Mouse (Mus musculus): Measurements from ENCODE around the gene Dot1l. TPM values are rescaled to one million over a fixed set of nuclear protein-coding genes. Genes with fewer than 3 reads are reported as not detected.
A peak's percentile ranks its signal among the peaks of the same experiment; 100 is the strongest.

Gene Dot1l
- polyA plus RNA-seq, 1 experiment = 18.4 TPM

DNA sequence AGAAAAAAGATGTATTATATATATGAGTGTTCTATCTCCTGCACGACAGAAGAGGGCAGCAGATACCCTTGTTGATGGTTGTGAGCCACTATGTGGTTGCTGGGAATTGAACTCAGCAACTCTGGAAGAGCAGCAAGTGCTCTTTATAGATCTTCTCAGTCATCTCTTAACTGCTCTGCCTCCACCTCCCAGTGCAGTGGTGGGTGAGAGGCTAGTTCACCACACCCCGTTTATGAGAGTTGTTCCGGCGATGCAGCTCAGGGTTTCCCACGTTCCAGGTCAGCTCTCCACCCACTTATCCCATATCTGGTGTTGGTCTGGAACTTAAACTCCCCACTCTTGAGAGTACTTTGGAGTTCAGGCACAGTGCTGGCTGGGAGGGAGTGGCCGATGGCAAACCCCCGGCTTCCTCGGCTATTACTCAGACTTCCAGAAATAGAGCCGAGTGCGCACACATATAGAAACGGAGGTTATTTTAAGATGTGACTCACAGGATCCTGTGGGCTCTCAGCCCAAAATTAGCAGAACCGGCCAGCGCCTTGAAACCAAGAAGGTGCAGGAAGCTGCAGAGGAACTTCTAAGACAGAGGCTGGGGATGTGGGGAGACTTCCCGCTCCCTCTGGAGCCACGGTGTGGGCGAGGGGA, 3.7 kb upstream of the Dot1l start:
- no peaks in the 10 kb centered on the region for H3K36me3 ChIP-seq (ENCODE audit: control insufficient read depth, insufficient read depth, low read length)
- peak overlapping the region; percentile 52 for H3K27ac ChIP-seq (ENCODE audit: insufficient read depth, low read depth, low read length)
- no peak for TF ChIP-seq POLR2A (IDR thresholded peaks at IDR 0.05; ENCODE audit: low read depth, low read length)
- peak; percentile 54 for TF ChIP-seq CTCF (conservative IDR thresholded peaks at IDR 0.05; ENCODE audit: insufficient read depth, insufficient read length, low read depth, low read length)
- peaks cover 12% of the 10 kb centered on the region for H3K4me1 ChIP-seq (ENCODE audit: control insufficient read depth, insufficient read depth, low read length)
- peak; percentile 80 for DNase-seq
- no peak overlapping the region for H3K4me3 ChIP-seq (ENCODE audit: insufficient read depth, low read depth, low read length)
- 7% methylated on average over 16 of the region's 16 CpGs for WGBS
- no peaks in the 10 kb centered on the region for H3K27me3 ChIP-seq (replicated peaks; ENCODE audit: control insufficient read depth, insufficient read depth, low read length)

DNA sequence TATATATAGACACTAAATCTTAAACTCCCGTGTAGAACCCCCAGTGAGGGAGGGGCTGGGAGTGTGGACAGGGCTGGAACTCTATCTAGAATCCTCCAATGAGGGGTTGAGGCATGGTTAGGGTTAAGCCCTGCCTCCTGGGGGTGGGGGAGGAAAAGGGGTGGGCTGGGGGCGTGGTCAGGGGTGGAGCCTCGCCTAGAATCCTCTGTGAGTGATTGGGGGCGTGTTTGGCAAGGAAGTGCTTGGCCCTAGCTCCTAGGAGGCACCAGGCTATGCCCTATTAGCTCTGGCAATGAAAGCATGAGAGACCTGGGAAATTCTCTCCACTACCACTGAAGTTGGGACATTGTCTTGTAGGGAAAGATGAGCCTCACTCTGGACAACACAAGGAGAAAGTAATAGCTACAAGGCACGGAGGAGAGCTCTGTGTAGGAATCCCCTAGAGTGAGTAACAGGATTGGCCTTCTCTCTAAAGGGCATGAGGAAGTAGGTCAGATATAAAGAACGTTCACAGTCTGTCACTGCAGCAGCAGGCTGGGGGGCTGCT, 2.9 kb upstream of the Dot1l start:
- H3K27me3 ChIP-seq (replicated peaks; ENCODE audit: control insufficient read depth, insufficient read depth, low read length) = no peaks in the 10 kb centered on the region
- H3K4me3 ChIP-seq (ENCODE audit: insufficient read depth, low read depth, low read length) = no peak overlapping the region

DNA sequence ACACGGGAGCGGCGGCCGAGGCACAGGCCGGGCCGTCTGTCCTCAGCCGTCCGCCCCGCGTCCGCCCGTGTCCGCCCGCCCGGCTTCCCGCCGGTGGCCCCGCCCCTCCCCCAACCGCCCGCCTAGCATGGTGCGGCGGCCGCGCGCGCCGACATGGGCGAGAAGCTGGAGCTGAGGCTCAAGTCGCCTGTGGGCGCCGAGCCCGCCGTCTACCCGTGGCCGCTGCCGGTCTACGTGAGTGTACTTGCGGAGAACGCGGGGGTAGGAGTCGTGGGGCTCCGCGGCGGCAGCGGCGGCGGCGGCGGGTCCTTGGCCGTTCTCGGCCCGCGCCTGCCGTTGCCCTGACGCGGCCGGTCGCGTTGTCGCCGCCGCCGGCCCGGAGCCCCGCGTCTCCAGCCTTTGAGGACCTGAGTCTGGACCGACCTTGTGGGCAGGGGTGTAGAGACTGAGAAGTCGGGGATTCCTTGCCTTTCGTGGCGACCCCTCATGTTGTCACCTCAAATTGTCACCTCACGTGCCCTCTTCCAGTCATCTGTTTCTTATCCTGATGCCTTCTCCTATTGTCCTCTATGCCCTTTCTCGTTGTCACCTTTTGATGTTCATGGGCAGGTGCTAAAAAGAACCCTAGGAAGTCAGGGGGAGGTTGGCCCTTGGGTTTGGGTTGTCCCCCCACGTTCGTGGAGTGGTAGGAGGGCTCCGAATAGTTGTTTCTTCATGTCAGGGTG, 447 bp downstream of the Dot1l start:
- Histone ChIP-seq H3K36me3 (ENCODE audit: control insufficient read depth, insufficient read depth, low read length) (no peaks in the 10 kb centered on the region), H3K27ac (ENCODE audit: insufficient read depth, low read depth, low read length) (peak overlapping the region; percentile 40), H3K27me3 (replicated peaks; ENCODE audit: control insufficient read depth, insufficient read depth, low read length) (no peaks in the 10 kb centered on the region), H3K4me1 (ENCODE audit: control insufficient read depth, insufficient read depth, low read length) (peaks cover 39% of the 10 kb centered on the region), H3K4me3 (ENCODE audit: insufficient read depth, low read depth, low read length) (peak overlapping the region; percentile 84)
- no peak for DNase-seq
- TF ChIP-seq POLR2A (IDR thresholded peaks at IDR 0.05; ENCODE audit: low read depth, low read length) (no peak), CTCF (conservative IDR thresholded peaks at IDR 0.05; ENCODE audit: insufficient read depth, insufficient read length, low read depth, low read length) (no peak)
- 1% methylated on average over 75 of the region's 75 CpGs for WGBS

More for the DNA sequence above, 2.9 kb upstream of the Dot1l start:
- Histone ChIP-seq H3K4me1 (ENCODE audit: control insufficient read depth, insufficient read depth, low read length) (peaks cover 20% of the 10 kb centered on the region), H3K27ac (ENCODE audit: insufficient read depth, low read depth, low read length) (peak overlapping the region; percentile 80), H3K36me3 (ENCODE audit: control insufficient read depth, insufficient read depth, low read length) (no peaks in the 10 kb centered on the region)
- whole genome bisulfite sequencing = 2% methylated on average over 6 of the region's 6 CpGs
- no peak for TF ChIP-seq POLR2A (IDR thresholded peaks at IDR 0.05; ENCODE audit: low read depth, low read length)
- no peak for TF ChIP-seq CTCF (conservative IDR thresholded peaks at IDR 0.05; ENCODE audit: insufficient read depth, insufficient read length, low read depth, low read length)
- DNase-seq = peak; percentile 87

DNA sequence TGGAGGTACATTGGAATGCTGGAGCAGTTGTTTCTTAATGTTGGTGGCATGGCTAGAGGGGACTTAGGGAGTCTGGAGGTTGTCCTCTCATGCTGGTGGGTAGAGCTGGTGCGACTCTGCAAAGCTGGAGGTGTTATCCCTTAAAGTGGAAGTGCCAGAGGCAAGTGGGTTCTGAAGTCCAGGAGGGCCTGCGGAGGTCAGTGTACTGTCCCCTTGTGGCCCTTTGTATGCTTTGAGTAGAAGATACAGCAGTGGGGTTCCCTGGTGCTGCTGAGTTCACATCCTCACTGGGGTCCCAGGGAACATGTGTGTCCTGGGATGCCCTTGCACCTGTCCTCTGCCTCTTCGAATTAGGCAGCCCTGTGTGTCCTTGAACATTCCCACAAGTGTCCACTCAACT, 1.1 kb downstream of the Dot1l start:
- DNase-seq = peak; percentile 30
- H3K27me3 ChIP-seq (replicated peaks; ENCODE audit: control insufficient read depth, insufficient read depth, low read length) = no peaks in the 10 kb centered on the region
- H3K36me3 ChIP-seq (ENCODE audit: control insufficient read depth, insufficient read depth, low read length) = no peaks in the 10 kb centered on the region
- no peak for TF ChIP-seq POLR2A (IDR thresholded peaks at IDR 0.05; ENCODE audit: low read depth, low read length)
- peak; percentile 31; the same call in 1 of the 2 replicates for TF ChIP-seq CTCF (conservative IDR thresholded peaks at IDR 0.05; ENCODE audit: insufficient read depth, insufficient read length, low read depth, low read length)
- 8% methylated on average over 3 of the region's 3 CpGs for WGBS
- peaks cover 46% of the 10 kb centered on the region for H3K4me1 ChIP-seq (ENCODE audit: control insufficient read depth, insufficient read depth, low read length)
- H3K27ac ChIP-seq (ENCODE audit: insufficient read depth, low read depth, low read length) = no peak overlapping the region
- H3K4me3 ChIP-seq (ENCODE audit: insufficient read depth, low read depth, low read length) = peak overlapping the region; percentile 84

DNA sequence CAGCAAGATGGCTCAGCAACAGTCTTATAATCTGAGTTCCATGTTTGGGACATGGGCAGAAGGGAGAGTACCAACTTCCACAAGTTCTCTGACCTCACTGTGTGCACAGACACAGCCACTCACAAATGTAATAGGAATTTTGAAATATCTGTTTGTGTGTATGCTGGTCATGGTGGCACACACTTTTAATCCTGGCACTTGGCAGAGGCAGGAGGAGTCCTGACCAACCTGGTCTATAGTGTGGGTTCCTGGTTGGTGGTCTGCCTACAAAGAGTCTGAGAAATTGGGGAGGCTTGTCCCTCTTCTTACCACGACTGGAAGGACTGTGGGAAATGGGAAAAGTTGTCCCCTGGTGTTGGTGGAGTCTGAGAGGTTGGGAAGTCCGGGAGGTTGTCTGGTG, 1.5 kb downstream of the Dot1l start:
- no peak for TF ChIP-seq CTCF (conservative IDR thresholded peaks at IDR 0.05; ENCODE audit: insufficient read depth, insufficient read length, low read depth, low read length)
- TF ChIP-seq POLR2A (IDR thresholded peaks at IDR 0.05; ENCODE audit: low read depth, low read length) = no peak
- no peak for DNase-seq
- H3K27me3 ChIP-seq (replicated peaks; ENCODE audit: control insufficient read depth, insufficient read depth, low read length) = no peaks in the 10 kb centered on the region
- H3K4me3 ChIP-seq (ENCODE audit: insufficient read depth, low read depth, low read length) = peak overlapping the region; percentile 84
- WGBS = 41% methylated on average over 2 of the region's 2 CpGs
- H3K4me1 ChIP-seq (ENCODE audit: control insufficient read depth, insufficient read depth, low read length) = peaks cover 47% of the 10 kb centered on the region
- H3K27ac ChIP-seq (ENCODE audit: insufficient read depth, low read depth, low read length) = peak overlapping the region; percentile 24
- H3K36me3 ChIP-seq (ENCODE audit: control insufficient read depth, insufficient read depth, low read length) = no peaks in the 10 kb centered on the region

DNA sequence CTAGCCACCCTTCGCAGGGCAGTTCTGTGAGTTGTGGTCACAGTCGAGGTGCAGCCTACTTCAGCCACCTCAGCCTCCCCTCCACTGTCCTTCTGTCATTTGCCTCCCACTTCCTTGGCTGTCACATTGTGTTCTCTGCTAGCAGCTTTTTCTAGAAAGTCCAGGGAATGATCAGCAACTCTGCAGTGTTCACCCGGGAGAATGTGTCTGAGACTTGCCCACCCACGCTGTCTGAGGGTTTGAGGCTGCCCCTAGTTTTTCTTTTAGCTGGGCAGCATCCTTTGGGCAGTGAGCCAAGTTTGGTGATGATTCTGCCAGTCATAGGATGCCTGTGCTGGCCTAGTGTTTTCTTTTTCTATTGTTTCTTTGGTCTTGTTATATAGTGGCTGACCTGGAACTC, 2.0 kb downstream of the Dot1l start:
- H3K4me1 ChIP-seq (ENCODE audit: control insufficient read depth, insufficient read depth, low read length) = peaks cover 47% of the 10 kb centered on the region
- TF ChIP-seq POLR2A (IDR thresholded peaks at IDR 0.05; ENCODE audit: low read depth, low read length) = no peak
- TF ChIP-seq CTCF (conservative IDR thresholded peaks at IDR 0.05; ENCODE audit: insufficient read depth, insufficient read length, low read depth, low read length) = no peak
- no peaks in the 10 kb centered on the region for H3K36me3 ChIP-seq (ENCODE audit: control insufficient read depth, insufficient read depth, low read length)
- no peak for DNase-seq
- no peaks in the 10 kb centered on the region for H3K27me3 ChIP-seq (replicated peaks; ENCODE audit: control insufficient read depth, insufficient read depth, low read length)
- H3K27ac ChIP-seq (ENCODE audit: insufficient read depth, low read depth, low read length) = peak overlapping the region; percentile 24; the same call in 1 of the 2 replicates
- H3K4me3 ChIP-seq (ENCODE audit: insufficient read depth, low read depth, low read length) = 0 out of 2 replicates have a peak overlapping the region, but pooled peaks have one; percentile 5
- WGBS = 37% methylated on average over 4 of the region's 4 CpGs

DNA sequence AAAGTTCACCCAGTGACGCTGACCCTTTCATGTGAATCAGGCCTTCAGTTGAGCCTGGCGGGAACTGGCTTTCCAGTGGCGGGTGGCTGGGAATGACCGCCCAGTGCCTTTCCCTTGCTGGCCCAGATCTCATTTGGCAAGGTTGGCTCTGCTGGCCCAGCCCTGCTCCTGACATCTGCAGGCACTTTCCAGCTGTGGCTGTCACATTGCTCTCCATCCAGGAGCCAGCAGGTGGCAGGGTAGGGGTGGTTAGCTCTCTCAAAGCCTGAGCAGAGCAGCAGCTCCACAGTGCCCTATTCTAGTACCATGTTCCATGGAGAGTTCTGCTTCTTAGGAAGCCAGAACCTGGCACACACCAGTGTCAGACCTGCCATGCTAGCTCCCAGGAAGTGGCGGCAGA, 2.7 kb downstream of the Dot1l start:
- H3K4me3 ChIP-seq (ENCODE audit: insufficient read depth, low read depth, low read length) = no peak overlapping the region
- no peaks in the 10 kb centered on the region for H3K36me3 ChIP-seq (ENCODE audit: control insufficient read depth, insufficient read depth, low read length)
- H3K27me3 ChIP-seq (replicated peaks; ENCODE audit: control insufficient read depth, insufficient read depth, low read length) = no peaks in the 10 kb centered on the region
- no peak overlapping the region for H3K27ac ChIP-seq (ENCODE audit: insufficient read depth, low read depth, low read length)
- WGBS = 18% methylated on average over 5 of the region's 5 CpGs
- DNase-seq = peak; percentile 92
- TF ChIP-seq CTCF (conservative IDR thresholded peaks at IDR 0.05; ENCODE audit: insufficient read depth, insufficient read length, low read depth, low read length) = peak; percentile 80
- TF ChIP-seq POLR2A (IDR thresholded peaks at IDR 0.05; ENCODE audit: low read depth, low read length) = no peak
- H3K4me1 ChIP-seq (ENCODE audit: control insufficient read depth, insufficient read depth, low read length) = peaks cover 42% of the 10 kb centered on the region

All from kidney, adult 2 months (tissue).